Mouse (Mus musculus): ENCODE measurements around the gene Bsn. TPM values are rescaled to one million over a fixed set of nuclear protein-coding genes. Genes with fewer than 3 reads are reported as not detected.
A peak's percentile ranks its signal among the peaks of the same experiment; 100 is the strongest.

The Bsn gene
- polyA plus RNA-seq, 1 experiment from 2014 or later, result 0.25 TPM

DNA sequence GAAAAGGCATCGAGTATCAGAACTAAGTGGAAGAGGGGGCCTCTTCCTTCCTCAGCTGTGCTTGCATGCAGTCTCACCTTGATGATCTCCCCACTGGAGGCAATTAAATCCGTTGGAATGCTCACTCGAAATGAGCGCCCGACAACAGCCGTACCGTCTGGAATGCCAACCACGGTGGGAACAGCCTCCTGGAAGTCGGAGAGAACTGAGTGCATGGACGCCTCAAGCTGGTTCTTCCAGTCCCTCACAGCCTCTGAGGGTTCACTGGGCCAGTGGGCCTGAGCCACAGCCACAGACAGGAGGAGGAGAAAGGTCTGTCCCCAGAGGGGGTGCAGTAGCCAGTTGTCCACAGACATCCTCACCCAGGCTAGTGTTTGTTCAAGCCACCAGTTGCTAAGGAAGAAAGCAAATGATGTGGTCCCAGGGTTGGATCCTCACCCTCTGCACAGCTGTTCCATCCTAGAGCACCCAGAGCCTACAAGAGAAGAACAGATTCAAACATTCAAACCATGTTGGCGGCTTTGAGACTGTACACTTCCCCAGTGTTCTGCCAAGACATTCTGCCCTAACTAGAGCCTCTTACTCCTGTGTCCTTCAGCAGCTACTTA lies 27.9 kb upstream of the Bsn start:
- Histone ChIP-seq H3K4me1 (replicated peaks; ENCODE audit: insufficient read depth, low read length) (peaks cover 26% of the 10 kb centered on the region; the same call in 1 of the 2 replicates), H3K27me3 (ENCODE audit: insufficient read depth, low read length) (no peaks in the 10 kb centered on the region), H3K4me3 (replicated peaks; ENCODE audit: low read depth, low read length) (no peak overlapping the region), H3K9me3 (replicated peaks; ENCODE audit: low read length) (no peaks in the 10 kb centered on the region), H3K27ac (peak overlapping the region; percentile 71), H3K36me3 (ENCODE audit: insufficient read depth, low read length) (peaks cover 10% of the 10 kb centered on the region; the same call in 1 of the 2 replicates), H3K4me2 (ENCODE audit: low read length) (no peak overlapping the region), H3K9ac (ENCODE audit: low read depth, low read length) (no peak overlapping the region)
- DNase-seq (ENCODE audit: low spot score), result no peak
- 47% methylated on average over 11 of the region's 11 CpGs for WGBS
- ATAC-seq (replicated peaks; ENCODE audit: low FRiP score, low read depth), result peak; percentile 52; the same call in 1 of the 2 replicates
- TF ChIP-seq CTCF (IDR thresholded peaks at IDR 0.05; ENCODE audit: low read depth), result no peak

DNA sequence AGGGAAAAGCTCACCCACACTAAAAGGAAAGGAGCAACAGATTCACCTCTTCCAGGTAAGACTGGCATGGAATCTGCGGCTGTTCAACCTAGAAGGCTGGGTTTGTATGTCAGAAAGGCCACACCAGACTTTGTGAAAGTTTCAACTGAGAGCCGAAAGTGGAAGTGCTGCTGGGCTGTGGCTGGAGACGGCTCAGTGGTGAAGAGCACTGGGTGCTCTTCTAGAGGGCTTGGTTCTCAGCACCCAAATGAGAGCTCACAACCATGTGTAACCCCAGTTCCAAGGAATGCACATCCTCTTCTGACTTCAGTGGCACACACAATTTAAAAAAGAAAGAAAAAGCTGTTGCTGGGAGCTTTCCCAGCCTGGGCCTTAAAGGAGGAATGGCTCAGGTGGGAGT lies 27.2 kb upstream of the Bsn start:
- 94% methylated on average over 3 of the region's 3 CpGs for WGBS
- TF ChIP-seq CTCF (IDR thresholded peaks at IDR 0.05; ENCODE audit: low read depth), result no peak
- DNase-seq (ENCODE audit: low spot score) (no peak), ATAC-seq (replicated peaks; ENCODE audit: low FRiP score, low read depth) (no peak)
- Histone ChIP-seq H3K4me2 (ENCODE audit: low read length) (no peak overlapping the region), H3K4me1 (replicated peaks; ENCODE audit: insufficient read depth, low read length) (peaks cover 25% of the 10 kb centered on the region; the same call in 1 of the 2 replicates), H3K27me3 (ENCODE audit: insufficient read depth, low read length) (no peaks in the 10 kb centered on the region), H3K27ac (peak overlapping the region; percentile 71; the same call in 1 of the 2 replicates), H3K9me3 (replicated peaks; ENCODE audit: low read length) (no peaks in the 10 kb centered on the region), H3K4me3 (replicated peaks; ENCODE audit: low read depth, low read length) (no peak overlapping the region), H3K9ac (ENCODE audit: low read depth, low read length) (no peak overlapping the region), H3K36me3 (ENCODE audit: insufficient read depth, low read length) (peaks cover 10% of the 10 kb centered on the region; the same call in 1 of the 2 replicates)

DNA sequence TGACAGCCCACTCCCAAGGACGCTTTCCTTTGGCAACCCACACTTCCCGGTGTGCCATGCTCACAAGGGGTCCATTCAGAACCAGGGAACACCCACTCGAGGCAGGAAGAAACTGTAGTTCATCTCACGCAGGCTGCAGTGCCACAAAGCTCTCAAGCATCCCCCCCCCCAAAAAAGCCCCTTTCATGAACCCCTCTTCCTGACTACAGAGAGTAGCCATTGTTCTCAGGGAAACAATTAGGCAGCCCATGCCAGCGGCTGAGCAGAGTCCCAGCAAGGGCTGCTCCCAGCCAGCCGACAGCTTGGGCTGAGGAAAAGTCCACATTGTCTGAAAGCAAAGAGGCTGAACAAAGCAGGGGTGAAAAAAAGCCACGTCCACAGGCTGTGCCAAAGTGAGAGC lies 22.9 kb upstream of the Bsn start:
- Histone ChIP-seq H3K9me3 (replicated peaks; ENCODE audit: low read length) (no peaks in the 10 kb centered on the region), H3K9ac (ENCODE audit: low read depth, low read length) (no peak overlapping the region), H3K4me2 (ENCODE audit: low read length) (no peak overlapping the region), H3K4me1 (replicated peaks; ENCODE audit: insufficient read depth, low read length) (no peaks in the 10 kb centered on the region), H3K36me3 (ENCODE audit: insufficient read depth, low read length) (peaks cover 28% of the 10 kb centered on the region), H3K27ac (peak overlapping the region; percentile 37; the same call in 1 of the 2 replicates), H3K4me3 (replicated peaks; ENCODE audit: low read depth, low read length) (no peak overlapping the region), H3K27me3 (ENCODE audit: insufficient read depth, low read length) (no peaks in the 10 kb centered on the region)
- ATAC-seq (replicated peaks; ENCODE audit: low FRiP score, low read depth) (no peak), DNase-seq (ENCODE audit: low spot score) (no peak)
- 51% methylated on average over 7 of the region's 7 CpGs for WGBS
- TF ChIP-seq CTCF (IDR thresholded peaks at IDR 0.05; ENCODE audit: low read depth), result no peak

DNA sequence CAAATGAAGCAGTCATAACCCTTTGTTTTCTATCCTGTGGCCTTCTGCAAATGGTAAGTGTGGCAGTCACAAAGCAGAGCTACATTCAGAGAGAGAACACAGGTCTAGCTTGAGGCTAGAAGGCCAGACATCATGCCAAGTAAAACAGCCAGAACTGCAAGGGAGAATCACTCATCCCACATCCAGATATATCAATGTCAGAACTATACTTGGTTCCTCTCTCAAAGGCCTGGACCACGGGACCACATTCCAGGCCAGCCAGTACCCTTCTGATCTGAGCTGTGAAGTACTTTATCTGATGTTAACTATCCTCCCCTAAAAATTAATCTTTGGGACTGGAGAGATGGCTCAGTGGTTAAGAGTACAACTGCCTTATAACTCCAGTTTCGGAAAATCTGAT lies 22.2 kb upstream of the Bsn start:
- H3K36me3 ChIP-seq (ENCODE audit: insufficient read depth, low read length), result peaks cover 31% of the 10 kb centered on the region
- WGBS, result 74% methylated on average over 2 of the region's 2 CpGs
- ATAC-seq (replicated peaks; ENCODE audit: low FRiP score, low read depth), result no peak

DNA sequence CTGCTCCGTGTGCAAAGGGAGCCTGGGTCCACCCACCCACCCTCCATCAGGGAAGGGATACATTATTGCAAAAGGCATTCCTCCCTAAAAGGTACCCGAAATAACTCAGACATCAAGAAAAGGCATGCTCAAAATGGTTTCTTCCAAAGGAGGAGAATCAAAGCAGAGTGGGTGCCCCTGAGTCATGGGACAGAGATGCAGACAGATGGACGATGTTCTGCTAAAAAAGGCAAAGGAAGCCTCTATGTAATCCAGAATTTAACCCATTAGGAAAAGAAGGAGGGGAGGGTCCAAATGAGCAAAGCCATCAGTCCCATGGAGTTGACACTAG lies 15.4 kb upstream of the Bsn start:
- H3K27ac ChIP-seq, result no peak overlapping the region
- H3K36me3 ChIP-seq (ENCODE audit: insufficient read depth, low read length), result peaks cover 38% of the 10 kb centered on the region
- WGBS, result 72% methylated on average over 3 of the region's 3 CpGs
- no peak overlapping the region for H3K9ac ChIP-seq (ENCODE audit: low read depth, low read length)
- no peaks in the 10 kb centered on the region for H3K9me3 ChIP-seq (replicated peaks; ENCODE audit: low read length)
- H3K4me3 ChIP-seq (replicated peaks; ENCODE audit: low read depth, low read length), result no peak overlapping the region
- ATAC-seq (replicated peaks; ENCODE audit: low FRiP score, low read depth) (no peak), DNase-seq (ENCODE audit: low spot score) (no peak)
- TF ChIP-seq CTCF (IDR thresholded peaks at IDR 0.05; ENCODE audit: low read depth), result no peak
- no peaks in the 10 kb centered on the region for H3K27me3 ChIP-seq (ENCODE audit: insufficient read depth, low read length)
- H3K4me2 ChIP-seq (ENCODE audit: low read length), result no peak overlapping the region
- 0 out of 2 replicates have a peak, but pooled peaks cover 2% of the 10 kb centered on the region for H3K4me1 ChIP-seq (replicated peaks; ENCODE audit: insufficient read depth, low read length)

More for the DNA sequence above, 22.2 kb upstream of the Bsn start:
- TF ChIP-seq CTCF (IDR thresholded peaks at IDR 0.05; ENCODE audit: low read depth), result no peak
- no peaks in the 10 kb centered on the region for H3K9me3 ChIP-seq (replicated peaks; ENCODE audit: low read length)
- no peaks in the 10 kb centered on the region for H3K4me1 ChIP-seq (replicated peaks; ENCODE audit: insufficient read depth, low read length)
- DNase-seq (ENCODE audit: low spot score), result no peak
- no peak overlapping the region for H3K9ac ChIP-seq (ENCODE audit: low read depth, low read length)
- no peak overlapping the region for H3K4me3 ChIP-seq (replicated peaks; ENCODE audit: low read depth, low read length)
- H3K27me3 ChIP-seq (ENCODE audit: insufficient read depth, low read length), result no peaks in the 10 kb centered on the region
- peak overlapping the region; percentile 42; the same call in 1 of the 2 replicates for H3K27ac ChIP-seq
- no peak overlapping the region for H3K4me2 ChIP-seq (ENCODE audit: low read length)

DNA sequence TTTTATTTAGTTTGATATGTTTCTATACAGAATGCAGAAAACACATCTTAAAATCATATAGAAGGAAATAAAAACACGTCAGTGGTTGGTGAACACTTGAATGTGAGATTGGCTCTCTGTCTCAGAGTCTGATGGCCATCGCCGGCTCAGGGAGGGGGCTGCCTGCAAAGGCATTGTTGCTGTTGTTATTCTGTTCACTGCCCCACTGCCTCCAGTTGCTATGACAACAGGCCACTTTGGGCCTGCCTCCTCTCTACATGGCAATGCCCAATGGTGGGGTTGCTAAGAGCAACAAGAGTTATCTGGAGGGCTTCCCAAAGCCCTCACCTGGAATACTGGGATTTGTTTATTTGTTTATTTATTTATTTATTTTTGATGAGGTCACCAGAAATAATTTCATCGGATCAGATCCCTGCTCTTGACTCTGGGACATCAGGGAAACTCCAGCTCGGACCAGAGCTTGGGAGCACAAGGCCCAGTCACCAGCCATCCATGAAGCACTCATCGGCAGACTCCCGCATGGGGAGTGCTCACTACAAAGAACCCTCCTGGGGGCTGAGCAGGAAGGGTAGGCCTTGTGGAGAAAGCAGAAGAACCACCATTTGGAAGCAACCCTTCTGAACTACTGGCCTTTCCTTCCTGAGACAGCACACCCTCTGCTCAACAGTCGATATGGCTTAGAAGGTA lies 14.8 kb upstream of the Bsn start:
- no peak overlapping the region for H3K4me2 ChIP-seq (ENCODE audit: low read length)
- H3K27me3 ChIP-seq (ENCODE audit: insufficient read depth, low read length), result no peaks in the 10 kb centered on the region
- 0 out of 2 replicates have a peak, but pooled peaks cover 6% of the 10 kb centered on the region for H3K4me1 ChIP-seq (replicated peaks; ENCODE audit: insufficient read depth, low read length)
- no peaks in the 10 kb centered on the region for H3K9me3 ChIP-seq (replicated peaks; ENCODE audit: low read length)
- ATAC-seq (replicated peaks; ENCODE audit: low FRiP score, low read depth), result no peak
- no peak overlapping the region for H3K9ac ChIP-seq (ENCODE audit: low read depth, low read length)
- DNase-seq (ENCODE audit: low spot score), result no peak
- WGBS, result 62% methylated on average over 8 of the region's 8 CpGs
- H3K27ac ChIP-seq, result no peak overlapping the region
- no peak for TF ChIP-seq CTCF (IDR thresholded peaks at IDR 0.05; ENCODE audit: low read depth)
- H3K36me3 ChIP-seq (ENCODE audit: insufficient read depth, low read length), result peaks cover 38% of the 10 kb centered on the region
- no peak overlapping the region for H3K4me3 ChIP-seq (replicated peaks; ENCODE audit: low read depth, low read length)

Data from kidney, postnatal 0 days (tissue).